Mouse (Mus musculus) cerebellum, adult 2 months (tissue): ENCODE data around the gene Mon2.

ENCODE experiments used
- CTCF ChIP-seq: fragments of 200-500 bp; IDR thresholded peaks from 2 replicates; pipeline ENCODE4 v1.5.1; 2011; ENCODE audit warnings: low read depth, mild to moderate bottlenecking, control low read depth, low read length, moderate library complexity, borderline replicate concordance; ENCODE audit not compliant: insufficient read depth
- POLR2A ChIP-seq: fragments of 200-500 bp; IDR thresholded peaks from 2 replicates; pipeline ENCODE4 v1.6.1; 2011; ENCODE audit warnings: low read length, control low read depth, borderline replicate concordance; ENCODE audit not compliant: insufficient read depth

DNA sequence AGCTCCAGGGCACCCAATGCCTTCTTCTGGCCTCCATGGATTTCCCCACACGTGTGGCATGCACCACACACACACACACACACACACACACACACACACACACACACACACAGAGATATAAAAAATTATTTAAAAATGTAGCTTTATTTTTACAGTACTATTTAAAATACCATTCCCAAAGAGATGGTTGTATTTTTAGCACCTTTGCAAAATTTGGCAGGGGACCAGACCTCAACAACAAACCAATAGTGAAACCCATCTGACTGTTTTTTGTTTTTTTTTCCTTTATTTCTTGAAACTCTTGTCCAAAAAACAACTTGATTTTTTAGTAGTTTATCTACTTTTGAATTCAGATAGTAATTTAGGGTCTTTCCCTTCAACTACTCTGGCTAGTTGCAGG lies 32.2 kb upstream of the Mon2 start:
- TF ChIP-seq CTCF (no peak), POLR2A (no peak)
